Mouse (Mus musculus): Measurements from ENCODE around the gene Gm14214.

DNA sequence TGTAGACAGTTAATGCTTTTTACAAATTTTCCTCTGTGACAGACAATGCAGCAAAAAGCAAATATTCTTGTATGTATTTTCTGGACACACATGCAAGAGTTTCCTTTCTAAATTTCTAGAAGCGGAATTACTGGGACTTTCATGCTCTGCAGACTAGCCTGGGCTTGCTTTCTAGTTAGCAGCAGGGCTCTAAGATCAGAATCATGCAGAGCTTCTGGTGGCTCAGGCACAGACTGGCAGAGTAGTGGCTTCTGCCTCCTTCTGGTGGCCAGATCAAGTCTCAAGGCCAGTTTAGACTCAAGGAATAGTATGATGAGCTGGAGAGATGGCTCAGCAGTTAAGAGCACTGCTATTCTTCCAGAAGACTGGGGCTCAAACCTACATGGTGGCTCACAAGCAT, 11.4 kb downstream of the Gm14214 start:
- TF ChIP-seq CTCF (IDR thresholded peaks at IDR 0.05; ENCODE audit: low read depth) (no peak), EP300 (IDR thresholded peaks at IDR 0.05; ENCODE audit: low read depth) (no peak)

All from heart, postnatal 0 days (tissue).